Mouse (Mus musculus) brain, adult 2 months (tissue): ENCODE measurements around the gene Lrr1.
"Not testable (repeated sequence)": the region's sequence is repeated elsewhere in the genome, so short reads cannot be mapped to it uniquely, and the experiment has no call there.

Experiments
- DNase-seq: peaks from one replicate; pipeline ENCODE4 v3.0.0; 2011; ENCODE audit warnings: low read depth, low spot score

Gene Lrr1

GRCm38 (mm10) chr12:69163586-69163985 is 5.0 kb upstream of the Lrr1 start:
- DNase-seq = not testable (repeated sequence)

- no peak for DNase-seq
Observed at GRCm38 (mm10) chr12:69164904-69165303, 3.7 kb upstream of the Lrr1 start.

- DNase-seq = not testable (repeated sequence)
Observed at GRCm38 (mm10) chr12:69166861-69167581, 1.6 kb upstream of the Lrr1 start.

GRCm38 (mm10) chr12:69167656-69168460 is 756 bp upstream of the Lrr1 start:
- DNase-seq = no peak

- no peak for DNase-seq
Observed at GRCm38 (mm10) chr12:69171307-69171706, 2.7 kb downstream of the Lrr1 start.

- DNase-seq = no peak
Observed at GRCm38 (mm10) chr12:69175975-69176374, 7.4 kb downstream of the Lrr1 start.

- DNase-seq = no peak
Observed at GRCm38 (mm10) chr12:69177526-69177925, 8.9 kb downstream of the Lrr1 start.

- no peak for DNase-seq
Observed at GRCm38 (mm10) chr12:69179371-69179770, 10.8 kb downstream of the Lrr1 start.

GRCm38 (mm10) chr12:69181800-69182199 is 13.2 kb downstream of the Lrr1 start:
- DNase-seq = no peak

GRCm38 (mm10) chr12:69183583-69184308 is 15.1 kb downstream of the Lrr1 start, which contains the start of the genes Rpl36al and Mgat2:
Rpl36al (minus strand) TSS chr12:69184083.
Mgat2 (plus strand) TSS chr12:69184157.
- DNase-seq = peak; percentile 99

- DNase-seq = peak; percentile 65
Observed at GRCm38 (mm10) chr12:69184342-69185295, 16.0 kb downstream of the Lrr1 start.

GRCm38 (mm10) chr12:69185371-69185770 is 16.8 kb downstream of the Lrr1 start:
- no peak for DNase-seq

GRCm38 (mm10) chr12:69186811-69187471 is 18.3 kb downstream of the Lrr1 start:
- no peak for DNase-seq

GRCm38 (mm10) chr12:69190074-69190473 is 21.5 kb downstream of the Lrr1 start:
- no peak for DNase-seq

GRCm38 (mm10) chr12:69190522-69190921 is 21.9 kb downstream of the Lrr1 start:
- DNase-seq = no peak

- no peak for DNase-seq
Observed at GRCm38 (mm10) chr12:69191396-69191795, 22.8 kb downstream of the Lrr1 start.

GRCm38 (mm10) chr12:69192637-69193036 is 24.0 kb downstream of the Lrr1 start:
- no peak for DNase-seq

GRCm38 (mm10) chr12:69196444-69197377 is 28.1 kb downstream of the Lrr1 start, which contains the start of gene Gm49383:
Gm49383 (minus strand) TSS chr12:69197104.
- DNase-seq = peak; percentile 92
